Comparison of ENCODE assay signal across 9 mouse cellular contexts in the genomic region with DNA sequence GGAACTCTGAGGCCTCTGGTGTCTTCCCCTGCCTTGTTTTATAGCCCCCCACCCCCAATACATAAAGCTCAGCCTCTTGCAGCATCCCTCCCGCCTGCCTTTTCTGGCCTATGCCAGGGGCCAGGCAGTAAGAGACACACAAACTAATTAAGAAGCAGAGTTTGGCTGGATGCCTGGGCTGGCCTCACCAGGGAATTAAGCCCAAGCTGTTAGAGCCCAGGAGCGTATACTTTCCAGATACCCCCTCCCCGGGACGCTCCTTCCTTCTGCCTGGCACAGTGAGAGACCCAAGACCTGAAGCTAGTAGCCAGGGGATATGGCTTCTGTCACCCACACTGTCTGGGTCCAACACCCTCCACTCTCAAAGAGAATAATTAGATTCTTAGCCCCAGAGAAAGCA.
DNase-seq lines count a peak whose midpoint lies in the region; ATAC-seq and TF ChIP-seq lines count a peak whose summit lies in the region.
"Had no signal": no experiment of that assay in that cellular context is flagged by ENCODE, and none has a peak within 500 bp of the region (broad histone marks: within the 10 kb centered on the region; RNA-seq: fewer than 3 reads in every experiment).

No protein-coding gene starts in this region.

- H3K4me3 ChIP-seq in heart, adult 2 months, result no peak overlapping the region; the same call in 1 of the 2 replicates
- peak overlapping the region; percentile 69 for H3K4me3 ChIP-seq in forebrain, embryonic 11.5 days (ENCODE audit: low read depth, low read length)
- peak overlapping the region; percentile 73 for H3K4me3 ChIP-seq in intestine, embryonic 16.5 days (ENCODE audit: low read length)
- peak overlapping the region; percentile 67 for H3K4me3 ChIP-seq in midbrain, embryonic 13.5 days (replicated peaks)
- H3K4me3 ChIP-seq: erythroblast, embryonic 14.5 days had no signal

- no peaks in the 10 kb centered on the region for H3K79me2 ChIP-seq in heart, adult 2 months (replicated peaks; ENCODE audit: control insufficient read depth, insufficient read depth, low read length)

- peak overlapping the region; percentile 100 for H3K4me2 ChIP-seq in forebrain, embryonic 11.5 days (ENCODE audit: low read depth, low read length, severe bottlenecking)
- H3K4me2 ChIP-seq in intestine, embryonic 16.5 days (ENCODE audit: low read depth, low read length), result peak overlapping the region; percentile 100
- peak overlapping the region; percentile 84 for H3K4me2 ChIP-seq in midbrain, embryonic 13.5 days (replicated peaks)

- no peak for ATAC-seq in forebrain, embryonic 11.5 days (replicated peaks; ENCODE audit: low FRiP score)
- ATAC-seq in intestine, embryonic 16.5 days, result no peak
- no peak for ATAC-seq in midbrain, embryonic 13.5 days

- WGBS in heart, adult 2 months, result 6% methylated on average over 4 of the region's 4 CpGs
- WGBS in forebrain, embryonic 11.5 days, result 1% methylated on average over 4 of the region's 4 CpGs
- WGBS in intestine, embryonic 16.5 days, result 13% methylated on average over 4 of the region's 4 CpGs
- 3% methylated on average over 4 of the region's 4 CpGs for WGBS in midbrain, embryonic 13.5 days

- H3K27ac ChIP-seq in heart, adult 2 months, result no peak overlapping the region
- no peak overlapping the region for H3K27ac ChIP-seq in forebrain, embryonic 11.5 days (ENCODE audit: low read depth, low read length)
- H3K27ac ChIP-seq in intestine, embryonic 16.5 days (ENCODE audit: low read length), result no peak overlapping the region
- H3K27ac ChIP-seq in midbrain, embryonic 13.5 days, result peak overlapping the region; percentile 91

- intact Hi-C loops in heart, adult 2 months (cut with DNase I), result loop anchor here (2.0 kb wide), 1 partner anchor 569 kb away; no protein-coding TSS in a partner anchor

- no peaks in the 10 kb centered on the region for H3K36me3 ChIP-seq in heart, adult 2 months (ENCODE audit: control insufficient read depth, insufficient read depth, low read length)
- H3K36me3 ChIP-seq in forebrain, embryonic 11.5 days (ENCODE audit: control insufficient read depth, insufficient read depth, low read length), result no peaks in the 10 kb centered on the region
- H3K36me3 ChIP-seq in intestine, embryonic 16.5 days (ENCODE audit: control insufficient read depth, insufficient read depth, low read length), result no peaks in the 10 kb centered on the region
- no peaks in the 10 kb centered on the region for H3K36me3 ChIP-seq in midbrain, embryonic 13.5 days

- H3K4me1 ChIP-seq in heart, adult 2 months (ENCODE audit: control insufficient read depth, insufficient read depth, low read length), result 0 out of 2 replicates have a peak, but pooled peaks cover 2% of the 10 kb centered on the region
- H3K4me1 ChIP-seq in forebrain, embryonic 11.5 days (replicated peaks; ENCODE audit: control insufficient read depth, insufficient read depth, low read length), result peaks cover 16% of the 10 kb centered on the region
- peaks cover 30% of the 10 kb centered on the region for H3K4me1 ChIP-seq in intestine, embryonic 16.5 days (ENCODE audit: control insufficient read depth, insufficient read depth, low read length)
- H3K4me1 ChIP-seq in midbrain, embryonic 13.5 days (replicated peaks), result peaks cover 72% of the 10 kb centered on the region

- H3K9ac ChIP-seq in heart, adult 2 months (ENCODE audit: low read depth, low read length), result no peak overlapping the region
- H3K9ac ChIP-seq in forebrain, embryonic 11.5 days (ENCODE audit: low read length), result peak overlapping the region; percentile 82; the same call in 1 of the 2 replicates
- H3K9ac ChIP-seq in intestine, embryonic 16.5 days (ENCODE audit: low read depth, low read length), result peak overlapping the region; percentile 75; the same call in 1 of the 2 replicates
- peak overlapping the region; percentile 92 for H3K9ac ChIP-seq in midbrain, embryonic 13.5 days (replicated peaks)

- no peaks in the 10 kb centered on the region for H3K9me3 ChIP-seq in forebrain, embryonic 11.5 days (ENCODE audit: control insufficient read depth, low read length)
- no peaks in the 10 kb centered on the region for H3K9me3 ChIP-seq in intestine, embryonic 16.5 days (ENCODE audit: control insufficient read depth, low read length)
- H3K9me3 ChIP-seq in midbrain, embryonic 13.5 days, result no peaks in the 10 kb centered on the region

- no peak for TF ChIP-seq CTCF in heart, adult 2 months (IDR thresholded peaks at IDR 0.05)

- no peak for TF ChIP-seq EP300 in heart, adult 2 months (IDR thresholded peaks at IDR 0.05; ENCODE audit: insufficient read depth, low read depth, low read length)

- TF ChIP-seq POLR2A in heart, adult 2 months (IDR thresholded peaks at IDR 0.05; ENCODE audit: insufficient read depth, low read depth, low read length), result no peak

- peak; percentile 24 to 45 for DNase-seq in heart, adult 2 months
- DNase-seq in heart, adult 9 months (ENCODE audit: low spot score in 2 of 2), result no peak
- DNase-seq in NIH3T3 (ENCODE audit: low read depth), result peak; percentile 31
- no peak for DNase-seq in forebrain, embryonic 11.5 days (ENCODE audit: low spot score)
- DNase-seq in frontal cortex, postnatal 25 days (ENCODE audit: low spot score in 2 of 2), result no peak
- DNase-seq in T-cell, adult 2 months (ENCODE audit: low spot score), result no peak

- H3K27me3 ChIP-seq in heart, adult 2 months (ENCODE audit: control insufficient read depth, insufficient read depth, low read length), result no peaks in the 10 kb centered on the region
- peaks cover 25% of the 10 kb centered on the region for H3K27me3 ChIP-seq in forebrain, embryonic 11.5 days (ENCODE audit: control insufficient read depth, insufficient read depth, low read length)
- H3K27me3 ChIP-seq in intestine, embryonic 16.5 days (replicated peaks; ENCODE audit: control insufficient read depth, insufficient read depth, low read length), result peaks cover 44% of the 10 kb centered on the region
- peaks cover 18% of the 10 kb centered on the region for H3K27me3 ChIP-seq in midbrain, embryonic 13.5 days

Comparison
In these comparisons a context has a peak if more than half of its experiments do, and no peak if none do; other contexts are left out.
1. DNase-seq: peak in heart, adult 2 months (2 of 2) and NIH3T3 (single experiment); none in heart, adult 9 months (0 of 2), forebrain, embryonic 11.5 days (single experiment), frontal cortex, postnatal 25 days (0 of 2) and T-cell, adult 2 months (single experiment).
2. Peak in every context shown above with its lines, with median percentiles within 50 percentile points of each other: H3K4me2 ChIP-seq.